Mouse (Mus musculus) intestine, embryonic 16.5 days (tissue): ENCODE measurements around the gene Sez6l2. TPM values are rescaled to one million over a fixed set of nuclear protein-coding genes. Genes with fewer than 3 reads are reported as not detected.

ENCODE experiments used
- ATAC-seq: fragments of 200-750 bp; cut with Nextera tagmentation; 2 replicates; pipeline ENCODE4 v1.8.0; 2017; ENCODE audit warnings: moderate TSS enrichment, moderate library complexity
- H3K27ac ChIP-seq: fragments of 300-500 bp; sonication (generic); 2 replicates; pipeline ENCODE4 v1.5.1; 2014; ENCODE audit warnings: mild to moderate bottlenecking, low read length
- H3K27me3 ChIP-seq: fragments of 300-500 bp; sonication (generic); replicated peaks from 2 replicates; pipeline ENCODE4 v1.6.1; 2014; ENCODE audit warnings: low read length, control low read depth, mixed read lengths; ENCODE audit not compliant: control insufficient read depth, insufficient read depth
- H3K36me3 ChIP-seq: fragments of 300-500 bp; sonication (generic); 2 replicates; pipeline ENCODE4 v1.6.1; 2014; ENCODE audit warnings: low read length, control low read depth; ENCODE audit not compliant: control insufficient read depth, insufficient read depth
- H3K4me1 ChIP-seq: fragments of 300-500 bp; sonication (generic); 2 replicates; pipeline ENCODE4 v1.6.1; 2014; ENCODE audit warnings: low read length, control low read depth, mixed read lengths; ENCODE audit not compliant: control insufficient read depth, insufficient read depth
- H3K4me2 ChIP-seq: fragments of 300-500 bp; sonication (generic); 2 replicates; pipeline ENCODE4 v1.6.1; 2014; ENCODE audit warnings: low read depth, low read length, control low read depth
- H3K4me3 ChIP-seq: fragments of 300-500 bp; sonication (generic); 2 replicates; pipeline ENCODE4 v1.5.1; 2014; ENCODE audit warnings: mild to moderate bottlenecking, low read length
- H3K9ac ChIP-seq: fragments of 300-500 bp; sonication (generic); 2 replicates; pipeline ENCODE4 v1.6.1; 2014; ENCODE audit warnings: low read depth, low read length
- H3K9me3 ChIP-seq: fragments of 300-500 bp; sonication (generic); 2 replicates; pipeline ENCODE4 v1.6.1; 2016; ENCODE audit warnings: low read length, control low read depth; ENCODE audit not compliant: control insufficient read depth
- WGBS: fragments of 180-500 bp; shearing (Covaris S2); extraction: QIAGEN DNeasy Blood & Tissue Kit; methylation state at CpG from one replicate; pipeline ENCODE4 v1.1.7; 2014; 5-methylcytosine and 5-hydroxymethylcytosine counted together
- polyA plus RNA-seq: library from polyadenylated mRNA; unstranded; fragments of >200 nt; fragmentation: Nextera tagmentation; extraction: Ambion mirVana; gene quantifications from 2 replicates; pipeline ENCODE4 v1.2.1, GENCODE M21; 2015

The Sez6l2 gene
- polyA plus RNA-seq, 1 experiment from 2014 or later: 1.5 TPM

GRCm38 (mm10) chr7:127011051-127011450 is 60.7 kb downstream of the Sez6l2 start:
- H3K27me3 ChIP-seq: no peaks in the 10 kb centered on the region
- H3K27ac ChIP-seq: peak overlapping the region; percentile 26; the same call in 1 of the 2 replicates
- H3K9ac ChIP-seq: no peak overlapping the region
- peaks cover 35% of the 10 kb centered on the region for H3K4me1 ChIP-seq
- WGBS: 87% methylated on average over 2 of the region's 2 CpGs
- no peak overlapping the region for H3K4me2 ChIP-seq
- peaks cover 8% of the 10 kb centered on the region; the same call in 1 of the 2 replicates for H3K36me3 ChIP-seq
- H3K4me3 ChIP-seq: no peak overlapping the region
- H3K9me3 ChIP-seq: no peaks in the 10 kb centered on the region
- ATAC-seq: no peak

- ATAC-seq: no peak
- Histone ChIP-seq H3K4me1 (peaks cover 35% of the 10 kb centered on the region), H3K9me3 (no peaks in the 10 kb centered on the region), H3K4me3 (no peak overlapping the region), H3K27ac (0 out of 2 replicates have a peak overlapping the region, but pooled peaks have one; percentile 1), H3K9ac (no peak overlapping the region; the same call in 1 of the 2 replicates), H3K4me2 (no peak overlapping the region), H3K36me3 (peaks cover 8% of the 10 kb centered on the region; the same call in 1 of the 2 replicates), H3K27me3 (no peaks in the 10 kb centered on the region)
- 74% methylated on average over 2 of the region's 2 CpGs for WGBS
These were observed 61.4 kb downstream of the Sez6l2 start for GRCm38 (mm10) chr7:127011717-127012116.

GRCm38 (mm10) chr7:127012374-127012773 is 62.0 kb downstream of the Sez6l2 start:
- no peak overlapping the region for H3K27ac ChIP-seq
- no peaks in the 10 kb centered on the region for H3K27me3 ChIP-seq
- peaks cover 35% of the 10 kb centered on the region for H3K4me1 ChIP-seq
- H3K9ac ChIP-seq: no peak overlapping the region
- H3K9me3 ChIP-seq: no peaks in the 10 kb centered on the region
- no peak for ATAC-seq
- peaks cover 8% of the 10 kb centered on the region; the same call in 1 of the 2 replicates for H3K36me3 ChIP-seq
- H3K4me3 ChIP-seq: no peak overlapping the region
- no peak overlapping the region for H3K4me2 ChIP-seq
- 84% methylated on average over 6 of the region's 6 CpGs for WGBS

GRCm38 (mm10) chr7:127012845-127013244 is 62.5 kb downstream of the Sez6l2 start:
- WGBS: 95% methylated on average over 10 of the region's 10 CpGs
- H3K27ac ChIP-seq: no peak overlapping the region

GRCm38 (mm10) chr7:127013385-127013784 is 63.0 kb downstream of the Sez6l2 start:
- Histone ChIP-seq H3K36me3 (peaks cover 8% of the 10 kb centered on the region; the same call in 1 of the 2 replicates), H3K27me3 (no peaks in the 10 kb centered on the region), H3K27ac (no peak overlapping the region), H3K9ac (peak overlapping the region; percentile 64; the same call in 1 of the 2 replicates), H3K4me2 (peak overlapping the region; percentile 53), H3K9me3 (no peaks in the 10 kb centered on the region), H3K4me3 (peak overlapping the region; percentile 48), H3K4me1 (peaks cover 39% of the 10 kb centered on the region)
- WGBS: 90% methylated on average over 6 of the region's 6 CpGs
- no peak for ATAC-seq

More at GRCm38 (mm10) chr7:127012845-127013244, 62.5 kb downstream of the Sez6l2 start:
- Histone ChIP-seq H3K4me2 (no peak overlapping the region), H3K36me3 (peaks cover 8% of the 10 kb centered on the region; the same call in 1 of the 2 replicates), H3K4me3 (no peak overlapping the region), H3K9ac (no peak overlapping the region), H3K27me3 (no peaks in the 10 kb centered on the region), H3K9me3 (no peaks in the 10 kb centered on the region), H3K4me1 (peaks cover 37% of the 10 kb centered on the region)
- no peak for ATAC-seq

GRCm38 (mm10) chr7:127014320-127014719 is 64.0 kb downstream of the Sez6l2 start, which contains the start of gene Mvp:
Gene Mvp, minus strand, starts transcription at chr7:127014621.
- WGBS: 23% methylated on average over 11 of the region's 11 CpGs
- Histone ChIP-seq H3K9me3 (no peaks in the 10 kb centered on the region), H3K4me1 (peaks cover 40% of the 10 kb centered on the region)

GRCm38 (mm10) chr7:127014993-127015392 is 64.6 kb downstream of the Sez6l2 start:
- no peak overlapping the region for H3K4me3 ChIP-seq
- no peak overlapping the region; the same call in 1 of the 2 replicates for H3K4me2 ChIP-seq
- H3K9ac ChIP-seq: peak overlapping the region; percentile 10; the same call in 1 of the 2 replicates
- no peaks in the 10 kb centered on the region for H3K9me3 ChIP-seq
- peaks cover 8% of the 10 kb centered on the region; the same call in 1 of the 2 replicates for H3K36me3 ChIP-seq
- H3K4me1 ChIP-seq: peaks cover 43% of the 10 kb centered on the region
- H3K27ac ChIP-seq: no peak overlapping the region
- no peak for ATAC-seq
- no peaks in the 10 kb centered on the region for H3K27me3 ChIP-seq
- WGBS: 83% methylated on average over 12 of the region's 12 CpGs

More at GRCm38 (mm10) chr7:127014320-127014719, 64.0 kb downstream of the Sez6l2 start, which contains the start of gene Mvp:
- peak within 1 kb of the TSS; percentile 34; the same call in 1 of the 2 replicates for H3K27ac ChIP-seq
- H3K36me3 ChIP-seq: peaks cover 8% of the 10 kb centered on the region; the same call in 1 of the 2 replicates
- peak within 1 kb of the TSS; percentile 64 for H3K9ac ChIP-seq
- no peaks in the 10 kb centered on the region for H3K27me3 ChIP-seq
- H3K4me3 ChIP-seq: peak within 1 kb of the TSS; percentile 48
- peak within 1 kb of the TSS; percentile 55 for H3K4me2 ChIP-seq
- no peak for ATAC-seq

GRCm38 (mm10) chr7:127016081-127016480 is 65.7 kb downstream of the Sez6l2 start:
- Histone ChIP-seq H3K4me3 (peak overlapping the region; percentile 66), H3K9me3 (no peaks in the 10 kb centered on the region), H3K4me2 (peak overlapping the region; percentile 55), H3K36me3 (peaks cover 8% of the 10 kb centered on the region; the same call in 1 of the 2 replicates), H3K27ac (peak overlapping the region; percentile 92), H3K27me3 (no peaks in the 10 kb centered on the region), H3K4me1 (peaks cover 52% of the 10 kb centered on the region), H3K9ac (peak overlapping the region; percentile 83)
- ATAC-seq: peak; percentile 32
- WGBS: under 1% methylated on average over 10 of the region's 10 CpGs

- Histone ChIP-seq H3K27ac (peak within 1 kb of the TSS; percentile 92), H3K4me1 (peaks cover 53% of the 10 kb centered on the region)
These were observed 65.9 kb downstream of the Sez6l2 start, which contains the start of gene Pagr1b for GRCm38 (mm10) chr7:127016481-127016485. Gene Pagr1b, minus strand, starts transcription at chr7:127016484.

GRCm38 (mm10) chr7:127016486-127016938 is 66.1 kb downstream of the Sez6l2 start:
- under 1% methylated on average over 22 of the region's 22 CpGs for WGBS
- H3K4me1 ChIP-seq: peaks cover 54% of the 10 kb centered on the region
- ATAC-seq: peak; percentile 57

More at GRCm38 (mm10) chr7:127016481-127016485, 65.9 kb downstream of the Sez6l2 start, which contains the start of gene Pagr1b:
- Histone ChIP-seq H3K4me3 (peak within 1 kb of the TSS; percentile 66), H3K9ac (peak within 1 kb of the TSS; percentile 83), H3K36me3 (peaks cover 8% of the 10 kb centered on the region; the same call in 1 of the 2 replicates), H3K9me3 (no peaks in the 10 kb centered on the region), H3K27me3 (no peaks in the 10 kb centered on the region), H3K4me2 (peak within 1 kb of the TSS; percentile 55)
- no peak for ATAC-seq

More at GRCm38 (mm10) chr7:127016486-127016938, 66.1 kb downstream of the Sez6l2 start:
- H3K27me3 ChIP-seq: no peaks in the 10 kb centered on the region
- H3K4me2 ChIP-seq: peak overlapping the region; percentile 55
- H3K36me3 ChIP-seq: peaks cover 8% of the 10 kb centered on the region; the same call in 1 of the 2 replicates
- peak overlapping the region; percentile 83 for H3K9ac ChIP-seq
- H3K27ac ChIP-seq: peak overlapping the region; percentile 92
- H3K9me3 ChIP-seq: no peaks in the 10 kb centered on the region
- H3K4me3 ChIP-seq: peak overlapping the region; percentile 66
